Mouse (Mus musculus): Measurements from ENCODE around the gene Hmgcl.
"Not testable (repeated sequence)": the region's sequence is repeated elsewhere in the genome, so short reads cannot be mapped to it uniquely, and the experiment has no call there.

Hmgcl gene

DNA sequence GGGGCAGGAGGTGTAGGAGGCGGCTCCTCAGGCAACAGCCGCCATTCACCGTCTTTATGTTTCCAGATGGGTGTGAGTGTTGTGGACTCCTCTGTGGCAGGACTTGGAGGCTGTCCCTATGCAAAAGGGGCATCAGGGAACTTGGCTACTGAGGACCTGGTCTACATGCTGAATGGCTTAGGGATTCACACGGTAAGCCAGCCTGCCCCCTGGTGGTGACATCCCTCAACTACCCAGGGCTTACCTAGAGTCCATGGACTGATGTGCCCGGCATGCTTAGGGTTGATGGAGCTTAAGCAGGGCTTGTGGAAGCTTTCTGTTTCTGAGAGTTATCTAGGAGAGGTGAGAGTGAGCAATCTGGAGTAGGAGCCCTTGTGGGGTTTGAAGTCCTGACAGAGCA lies 14.5 kb downstream of the Hmgcl start:
- peak; percentile 77 to 82 for DNase-seq (ENCODE audit: low spot score in 2 of 2)

- peak in 1 of 2 experiments; percentile 22 for DNase-seq (ENCODE audit: low spot score in 2 of 2)
Observed at GRCm38 (mm10) chr4:135961709-135962108, 15.5 kb downstream of the Hmgcl start.

GRCm38 (mm10) chr4:135962198-135962597 lies 15.9 kb downstream of the Hmgcl start:
- peak in 1 of 2 experiments; percentile 27 for DNase-seq (ENCODE audit: low spot score in 2 of 2)

- no peak for DNase-seq (ENCODE audit: low spot score in 2 of 2)
Observed at GRCm38 (mm10) chr4:135962946-135963345, 16.7 kb downstream of the Hmgcl start.

GRCm38 (mm10) chr4:135963457-135964193 lies 17.4 kb downstream of the Hmgcl start, which contains the start of gene Gale:
Gene Gale (plus strand): TSS chr4:135963727.
- peak; percentile 97 for DNase-seq (ENCODE audit: low spot score in 2 of 2)

DNA sequence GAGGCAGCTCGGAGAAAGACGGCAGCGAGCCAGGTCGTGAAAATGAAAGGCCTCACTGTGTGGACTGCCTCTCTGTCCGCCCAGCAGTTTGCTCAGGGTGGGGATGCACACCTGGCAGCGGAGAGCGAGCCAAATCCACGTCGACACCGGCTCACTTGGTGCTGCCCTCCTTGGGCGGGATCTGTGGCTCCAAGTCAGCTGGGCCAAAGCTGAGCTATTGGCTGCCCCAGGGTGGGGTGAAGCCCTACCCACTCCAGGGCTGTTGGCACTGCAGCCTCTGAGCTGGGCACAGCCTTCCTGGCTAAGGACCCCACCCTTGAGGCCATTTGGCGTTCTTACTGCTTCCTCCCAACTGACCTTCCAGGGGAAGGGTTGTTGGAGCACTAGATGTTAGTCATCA lies 18.2 kb downstream of the Hmgcl start:
- peak; percentile 74 to 82 for DNase-seq (ENCODE audit: low spot score in 2 of 2)

- no peak for DNase-seq (ENCODE audit: low spot score in 2 of 2)
Observed at GRCm38 (mm10) chr4:135965113-135965512, 18.9 kb downstream of the Hmgcl start.

DNA sequence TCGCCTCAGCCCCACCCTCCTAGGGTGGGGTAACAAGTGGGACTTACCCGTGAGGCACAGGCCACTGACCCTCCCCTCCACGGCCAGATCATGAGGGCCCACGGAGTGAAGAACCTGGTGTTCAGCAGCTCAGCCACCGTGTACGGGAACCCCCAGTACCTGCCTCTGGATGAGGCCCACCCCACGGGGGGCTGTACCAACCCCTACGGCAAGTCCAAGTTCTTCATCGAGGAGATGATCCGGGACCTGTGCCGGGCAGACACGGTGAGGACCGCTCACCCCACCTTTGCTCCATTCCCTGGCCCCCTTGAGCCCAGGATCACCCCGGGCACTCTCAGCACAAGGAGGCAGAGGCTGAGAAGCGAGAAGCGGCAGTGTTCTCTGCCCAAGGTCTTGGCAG lies 20.0 kb downstream of the Hmgcl start:
- DNase-seq (ENCODE audit: low spot score in 2 of 2) = peak in 1 of 2 experiments; percentile 28

- DNase-seq (ENCODE audit: low spot score in 2 of 2) = peak in 1 of 2 experiments; percentile 50
Observed at GRCm38 (mm10) chr4:135967086-135967760, 21.0 kb downstream of the Hmgcl start.

DNA sequence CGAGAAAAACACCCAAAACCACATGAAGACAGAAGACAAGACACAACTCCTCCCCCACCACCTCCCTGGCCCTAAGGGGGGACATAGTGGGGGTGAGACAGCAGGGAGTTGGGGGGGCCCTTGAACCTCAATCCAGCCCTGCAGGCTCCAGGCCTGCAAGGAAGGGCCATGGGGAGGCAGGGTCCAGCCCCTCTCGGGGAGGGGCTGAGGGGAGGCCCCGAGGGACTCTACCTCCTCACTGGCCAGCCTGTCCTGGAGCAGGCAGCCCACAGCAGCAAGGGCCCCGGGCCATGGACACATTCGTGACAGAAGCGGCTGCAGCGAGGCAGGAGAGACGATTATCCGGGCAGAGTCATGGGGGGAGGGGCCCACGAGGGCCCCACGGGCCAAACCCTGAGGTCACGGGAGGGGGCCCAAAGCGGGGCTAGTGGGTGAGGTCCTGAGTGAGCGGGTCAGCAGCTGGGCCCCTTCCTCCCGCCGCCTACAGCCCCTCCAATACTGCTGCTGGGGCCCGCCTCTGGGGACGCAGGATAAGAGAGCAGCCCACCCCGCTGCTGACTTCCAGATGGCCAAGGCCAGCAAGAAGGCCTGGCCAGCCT lies 22.1 kb downstream of the Hmgcl start:
- DNase-seq (ENCODE audit: low spot score in 2 of 2) = peak in 1 of 2 experiments; percentile 34

- peak in 1 of 2 experiments; percentile 41 for DNase-seq (ENCODE audit: low spot score in 2 of 2)
Observed at GRCm38 (mm10) chr4:135969070-135969750, 23.0 kb downstream of the Hmgcl start.

GRCm38 (mm10) chr4:135970585-135970984 lies 24.3 kb downstream of the Hmgcl start:
- no peak for DNase-seq (ENCODE audit: low spot score in 2 of 2)

- no peak for DNase-seq (ENCODE audit: low spot score in 2 of 2)
Observed at GRCm38 (mm10) chr4:135971805-135972555, 25.7 kb downstream of the Hmgcl start.

- peak; percentile 95 for DNase-seq (ENCODE audit: low spot score in 2 of 2)
Observed at GRCm38 (mm10) chr4:135972556-135972906, 26.3 kb downstream of the Hmgcl start, which contains the start of gene Lypla2. Gene Lypla2 (minus strand): TSS chr4:135972626.

GRCm38 (mm10) chr4:135972911-135973811 lies 26.9 kb downstream of the Hmgcl start:
- no peak for DNase-seq (ENCODE audit: low spot score in 2 of 2)

- no peak for DNase-seq (ENCODE audit: low spot score in 2 of 2)
Observed at GRCm38 (mm10) chr4:135976146-135976545, 29.9 kb downstream of the Hmgcl start.

- not testable (repeated sequence) for DNase-seq (ENCODE audit: low spot score in 2 of 2)
Observed at GRCm38 (mm10) chr4:135980223-135980622, 34.0 kb downstream of the Hmgcl start.

DNA sequence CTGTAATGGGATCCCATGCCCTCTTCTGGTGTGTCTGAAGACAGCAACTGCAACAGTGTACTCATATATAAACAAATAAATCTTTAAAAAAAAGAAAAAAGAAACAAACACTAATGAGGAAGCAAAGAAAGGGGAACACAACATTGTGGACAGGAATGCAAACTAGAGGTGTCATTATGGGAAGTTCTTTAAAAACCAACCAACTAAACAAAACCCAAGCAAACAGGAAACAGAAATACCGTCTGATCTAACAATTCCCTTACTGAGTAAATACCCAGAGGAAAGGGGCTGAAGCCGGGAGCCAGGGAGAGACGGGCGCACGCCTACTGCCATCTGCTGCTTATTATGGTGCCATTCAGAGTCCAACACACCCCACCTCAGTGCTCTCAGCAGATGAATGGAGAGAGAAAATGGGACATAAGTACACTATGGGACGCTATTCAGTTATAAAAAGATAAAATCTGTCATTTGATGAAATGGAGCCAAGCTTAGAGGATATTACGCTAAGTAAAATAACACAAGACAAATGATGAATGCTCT lies 35.3 kb downstream of the Hmgcl start:
- peak; percentile 77 to 86 for DNase-seq (ENCODE audit: low spot score in 2 of 2)

DNA sequence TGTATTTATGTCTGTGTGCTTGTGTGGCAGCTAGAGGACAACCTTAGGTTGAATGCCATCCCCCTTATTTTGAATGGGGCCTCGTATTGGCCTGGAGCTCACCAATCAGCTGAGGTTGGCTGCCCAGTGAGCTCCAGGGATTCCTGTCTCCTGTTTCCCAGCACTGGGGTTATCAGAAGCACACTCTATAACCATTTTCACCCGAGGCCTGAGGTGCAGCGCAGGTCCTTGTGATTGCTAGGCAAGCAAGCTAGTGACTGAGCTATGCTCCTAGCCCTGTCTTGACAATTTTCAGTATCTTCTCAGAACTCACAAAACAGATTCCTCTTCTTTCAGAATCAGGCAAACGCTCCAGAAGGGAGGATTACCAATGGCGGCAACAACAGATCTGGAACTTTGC lies 38.3 kb downstream of the Hmgcl start:
- no peak for DNase-seq (ENCODE audit: low spot score in 2 of 2)

- no peak for DNase-seq (ENCODE audit: low spot score in 2 of 2)
Observed at GRCm38 (mm10) chr4:135985193-135985592, 38.9 kb downstream of the Hmgcl start.

Measured in right cerebral cortex, postnatal 10 days (tissue).